Mouse (Mus musculus) MEL (cell line): Measurements from ENCODE around the gene E330017A01Rik. TPM values are rescaled to one million over a fixed set of nuclear protein-coding genes. Genes with fewer than 3 reads are reported as not detected.

Experiments used
- DNase-seq: peaks from one replicate; pipeline ENCODE4 v3.0.0; 2011; ENCODE audit warnings: low read depth, low spot score
- H3K27ac ChIP-seq: 2 replicates; pipeline ENCODE4 v1.5.1; 2012; ENCODE audit warnings: low read depth, mild to moderate bottlenecking, control low read depth, low read length, moderate library complexity; ENCODE audit not compliant: control insufficient read depth
- H3K27me3 ChIP-seq, 2 experiments: fragments of 150-350 bp in 1 of 2; sonication (generic) in 1 of 2; 2 replicates each; pipeline ENCODE4 v1.6.1; 2012; ENCODE audit warnings: low read length in 2 of 2, mild to moderate bottlenecking in 2 of 2, improper control_type of control experiment in 1 of 2, moderate library complexity in 1 of 2; ENCODE audit not compliant: insufficient read depth in 2 of 2, control insufficient read depth in 1 of 2
- H3K36me3 ChIP-seq, 2 experiments: 2 replicates each; pipeline ENCODE4 v1.6.1; 2012 to 2014; ENCODE audit warnings: low read length in 2 of 2, improper control_type of control experiment in 1 of 2, inconsistent platforms in 1 of 2, mild to moderate bottlenecking in 1 of 2; ENCODE audit not compliant: insufficient read depth in 2 of 2, control insufficient read depth in 1 of 2
- H3K4me1 ChIP-seq, 2 experiments: fragments of 150-350 bp in 1 of 2; sonication (generic) in 1 of 2; 2 replicates each; pipeline ENCODE4 v1.6.1; 2012; ENCODE audit warnings: low read length in 2 of 2, improper control_type of control experiment in 1 of 2, mild to moderate bottlenecking in 1 of 2; ENCODE audit not compliant: insufficient read depth in 2 of 2, control insufficient read depth in 1 of 2
- H3K4me3 ChIP-seq, 2 experiments: fragments of 150-350 bp in 1 of 2; sonication (generic) in 1 of 2; 2 replicates each; pipeline ENCODE4 v1.5.1; 2012; ENCODE audit warnings: low read depth in 2 of 2, low read length in 2 of 2, mild to moderate bottlenecking in 2 of 2, moderate library complexity in 2 of 2, control low read depth in 1 of 2, improper control_type of control experiment in 1 of 2; ENCODE audit not compliant: control insufficient read depth in 1 of 2, insufficient read depth in 1 of 2
- H3K79me2 ChIP-seq: 2 replicates; pipeline ENCODE4 v1.6.1; 2012; ENCODE audit warnings: mild to moderate bottlenecking, low read length, moderate library complexity; ENCODE audit not compliant: control insufficient read depth, poor library complexity, insufficient read depth
- H3K9ac ChIP-seq: 2 replicates; pipeline ENCODE4 v1.6.1; 2012; ENCODE audit warnings: low read depth, mild to moderate bottlenecking, control low read depth, low read length, moderate library complexity; ENCODE audit not compliant: control insufficient read depth, poor library complexity, severe bottlenecking
- H3K9me3 ChIP-seq: fragments of 150-350 bp; sonication (generic); replicated peaks from 2 replicates; pipeline ENCODE4 v1.6.1; 2012; ENCODE audit warnings: mild to moderate bottlenecking, low read length, improper control_type of control experiment, moderate library complexity; ENCODE audit not compliant: insufficient read depth
- CHD1 ChIP-seq: IDR thresholded peaks from 2 replicates; pipeline ENCODE4 v1.6.1; 2012; ENCODE audit warnings: low read depth, mild to moderate bottlenecking, inconsistent platforms, low read length, improper control_type of control experiment
- ELF1 ChIP-seq: IDR thresholded peaks from 2 replicates; pipeline ENCODE4 v1.6.1; 2014; ENCODE audit warnings: low read depth, mild to moderate bottlenecking, inconsistent platforms, low read length, improper control_type of control experiment, moderate library complexity
- MAX ChIP-seq: IDR thresholded peaks from 2 replicates; pipeline ENCODE4 v1.6.1; 2011; ENCODE audit warnings: low read length, improper control_type of control experiment
- MAZ ChIP-seq: IDR thresholded peaks from 2 replicates; pipeline ENCODE4 v1.6.1; 2012; ENCODE audit warnings: low read depth, mild to moderate bottlenecking, inconsistent platforms, low read length, improper control_type of control experiment
- MEF2A ChIP-seq: IDR thresholded peaks from 2 replicates; pipeline ENCODE4 v1.6.1; 2014; ENCODE audit warnings: low read depth, mild to moderate bottlenecking, inconsistent platforms, low read length, improper control_type of control experiment; ENCODE audit not compliant: poor library complexity, insufficient replicate concordance, severe bottlenecking; ENCODE audit errors: extremely low read depth
- MXI1 ChIP-seq: IDR thresholded peaks from 2 replicates; pipeline ENCODE4 v1.6.1; 2011; ENCODE audit warnings: mild to moderate bottlenecking, low read depth, low read length, improper control_type of control experiment
- MYC ChIP-seq: IDR thresholded peaks from 2 replicates; pipeline ENCODE4 v1.6.1; 2011; ENCODE audit warnings: low read depth, mild to moderate bottlenecking, low read length, improper control_type of control experiment, moderate library complexity
- POLR2A ChIP-seq, 2 experiments: IDR thresholded peaks; 2 replicates each; pipeline ENCODE4 v1.6.1; 2011 to 2012; ENCODE audit warnings: low read length in 2 of 2, mild to moderate bottlenecking in 2 of 2, control low read depth in 1 of 2, improper control_type of control experiment in 1 of 2, low read depth in 1 of 2, moderate library complexity in 1 of 2; ENCODE audit not compliant: control insufficient read depth in 1 of 2, insufficient read depth in 1 of 2, poor library complexity in 1 of 2
- SIN3A ChIP-seq: IDR thresholded peaks from 2 replicates; pipeline ENCODE4 v1.6.1; 2012; ENCODE audit warnings: low read length, improper control_type of control experiment, inconsistent platforms
- TAL1 ChIP-seq: IDR thresholded peaks from 2 replicates; pipeline ENCODE4 v1.6.1; 2012; ENCODE audit warnings: mild to moderate bottlenecking, inconsistent platforms, low read length, moderate library complexity, mixed read lengths
- UBTF ChIP-seq: IDR thresholded peaks from 2 replicates; pipeline ENCODE4 v1.6.1; 2012; ENCODE audit warnings: low read depth, mild to moderate bottlenecking, inconsistent platforms, low read length, improper control_type of control experiment, moderate library complexity, borderline replicate concordance; ENCODE audit not compliant: insufficient read depth
- polyA plus RNA-seq, 2 experiments: library from polyadenylated mRNA; stranded (reverse) in 1 of 2; unstranded in 1 of 2; fragments of >175 nt in 1 of 2; fragments of >200 nt in 1 of 2; gene quantifications; 2 replicates each; pipeline versions ENCODE4 v1.2.1 to v1.2.4; 2012; ENCODE audit warnings: low replicate concordance in 2 of 2, low read depth in 1 of 2; ENCODE audit not compliant: insufficient read length in 2 of 2, insufficient read depth in 1 of 2, missing spikeins in 1 of 2
- total RNA-seq: library from RNA; depleted of rRNA; stranded (reverse); fragments of 300-350 nt; gene quantifications from 2 replicates; pipeline ENCODE4 v1.2.3, GENCODE M21; 2012

E330017A01Rik gene
- total and polyA plus RNA-seq, 3 experiments: 4.3 to 8.2 TPM; not detected in 1

DNA sequence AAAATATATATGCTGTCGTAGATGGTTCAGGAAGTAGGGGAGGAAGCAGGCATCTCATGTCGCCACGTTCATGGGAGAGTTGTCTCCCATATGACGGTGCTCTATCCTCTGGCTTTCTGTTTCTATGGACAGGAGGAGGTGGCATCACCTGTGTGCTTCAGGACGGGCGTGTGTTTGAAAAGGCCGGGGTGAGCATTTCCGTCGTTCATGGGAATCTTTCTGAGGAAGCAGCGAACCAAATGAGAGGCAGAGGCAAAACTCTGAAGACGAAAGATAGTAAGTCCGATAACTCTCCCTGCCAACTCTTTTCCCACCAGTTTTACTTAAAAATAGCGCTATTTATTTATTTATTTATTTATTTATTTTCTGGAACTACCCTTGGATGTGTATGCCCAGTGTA lies 33.9 kb upstream of the E330017A01Rik start:
- Histone ChIP-seq H3K9me3 (no peaks in the 10 kb centered on the region), H3K9ac (peak overlapping the region; percentile 96), H3K4me1 (peaks cover 16 to 18% of the 10 kb centered on the region in 2 experiments), H3K79me2 (peaks cover 38% of the 10 kb centered on the region), H3K4me3 (peak overlapping the region; percentile 75 to 97), H3K27ac (peak overlapping the region; percentile 49), H3K36me3 (peaks cover 32 to 41% of the 10 kb centered on the region in 2 experiments)
- peak; percentile 57 for DNase-seq
- no peak for TF ChIP-seq MEF2A
- TF ChIP-seq ELF1: peak; percentile 45; the same call in 1 of the 2 replicates
- 0 out of 2 replicates have a peak, but pooled peaks have one; percentile 3 for TF ChIP-seq SIN3A
- TF ChIP-seq, all 39 proteins: peak for 2
- no peaks in the 10 kb centered on the region for H3K27me3 ChIP-seq

DNA sequence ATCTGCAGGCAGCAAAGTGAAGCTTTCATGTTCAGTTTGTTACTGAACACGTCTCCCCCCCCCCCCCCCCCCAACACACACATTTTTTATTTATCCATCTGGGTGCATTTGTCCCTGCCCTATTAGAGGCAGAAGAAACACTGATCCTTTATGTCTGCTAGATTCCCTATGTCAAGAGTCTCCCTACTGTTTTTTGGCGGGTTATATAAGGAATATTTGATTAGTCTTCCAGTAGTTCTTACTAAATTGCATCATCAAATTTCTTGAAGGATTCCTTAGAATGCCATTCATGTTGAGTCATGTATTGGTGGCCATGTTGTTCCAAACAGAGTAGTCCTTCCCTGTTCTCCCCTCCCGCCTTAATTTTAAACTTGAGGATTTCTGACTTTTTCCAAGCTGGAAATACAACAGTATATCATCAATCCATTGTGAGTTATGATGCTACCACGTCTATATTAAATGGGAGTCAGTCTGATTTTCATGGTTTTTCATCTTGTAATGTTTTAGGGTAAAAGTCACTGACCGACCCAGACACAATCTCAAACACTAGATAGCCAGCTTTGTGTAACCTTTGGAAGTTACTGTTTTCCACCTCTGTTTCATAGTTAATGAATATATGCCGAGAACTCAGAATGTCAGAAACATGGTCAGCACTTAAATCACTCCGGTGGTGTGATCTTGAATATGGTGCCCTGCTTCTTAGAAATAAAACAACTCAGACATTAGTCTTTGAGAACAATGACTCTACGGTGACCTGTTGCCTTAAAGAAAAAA lies 32.9 kb upstream of the E330017A01Rik start:
- peaks cover 38% of the 10 kb centered on the region for H3K79me2 ChIP-seq
- H3K4me1 ChIP-seq: peaks cover 12 to 19% of the 10 kb centered on the region in 2 experiments
- H3K27ac ChIP-seq: peak overlapping the region; percentile 99
- DNase-seq: peak; percentile 64
- H3K9me3 ChIP-seq: no peaks in the 10 kb centered on the region
- H3K36me3 ChIP-seq: peaks cover 24 to 39% of the 10 kb centered on the region in 2 experiments
- peak overlapping the region; percentile 96 for H3K9ac ChIP-seq
- no peaks in the 10 kb centered on the region for H3K27me3 ChIP-seq
- peak overlapping the region; percentile 97 to 99 for H3K4me3 ChIP-seq
- TF ChIP-seq TAL1 (no peak), MAX (0 out of 2 replicates have a peak, but pooled peaks have one; percentile 17), UBTF (no peak), MXI1 (peak; percentile 25; the same call in 1 of the 2 replicates), MYC (0 out of 2 replicates have a peak, but pooled peaks have one; percentile 38)

DNA sequence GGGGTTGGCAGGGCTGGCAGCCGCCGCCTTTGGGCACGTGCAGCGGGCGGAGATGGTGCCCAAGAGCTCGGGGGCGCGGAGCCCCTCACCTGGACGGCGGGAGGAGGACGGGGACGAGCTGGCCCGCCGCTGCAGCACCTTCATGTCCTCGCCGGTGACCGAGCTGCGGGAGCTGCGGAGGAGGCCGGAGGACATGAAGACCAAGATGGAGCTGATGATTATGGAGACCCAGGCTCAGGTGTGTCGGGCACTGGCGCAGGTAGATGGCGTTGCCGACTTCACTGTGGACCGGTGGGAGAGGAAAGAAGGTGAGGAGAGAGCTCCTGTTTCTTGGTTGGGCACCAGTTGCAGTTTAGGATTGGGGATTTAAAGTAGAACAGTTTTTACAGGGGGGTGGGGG lies 32.1 kb upstream of the E330017A01Rik start:
- H3K4me3 ChIP-seq: peak overlapping the region; percentile 97 to 99
- peak; percentile 55 for DNase-seq
- peaks cover 10 to 13% of the 10 kb centered on the region in 2 experiments for H3K4me1 ChIP-seq
- peaks cover 37% of the 10 kb centered on the region for H3K79me2 ChIP-seq
- H3K9me3 ChIP-seq: no peaks in the 10 kb centered on the region
- H3K36me3 ChIP-seq: peaks cover 18 to 32% of the 10 kb centered on the region in 2 experiments
- H3K27me3 ChIP-seq: no peaks in the 10 kb centered on the region
- peak overlapping the region; percentile 99 for H3K27ac ChIP-seq
- TF ChIP-seq MAZ: 0 out of 2 replicates have a peak, but pooled peaks have one; percentile 23
- TF ChIP-seq POLR2A (IDR thresholded peaks at IDR 0.05; ENCODE audit: control insufficient read depth in 1 of 2, insufficient read depth in 1 of 2, low read depth in 1 of 2, low read length in 2 of 2, poor library complexity in 1 of 2): 0 out of 4 replicates have a peak, but pooled peaks of 1 of the 2 experiments have one; percentile 43
- TF ChIP-seq CHD1: no peak
- peak overlapping the region; percentile 96 for H3K9ac ChIP-seq
